Mouse (Mus musculus) forebrain, embryonic 15.5 days (tissue): ENCODE results near the gene Tmem136. TPM values are rescaled to one million over a fixed set of nuclear protein-coding genes. Genes with fewer than 3 reads are reported as not detected.

ENCODE experiments used
- ATAC-seq: fragments of 200-750 bp; cut with Nextera tagmentation; replicated peaks from 2 replicates; pipeline ENCODE4 v1.8.0; 2017; ENCODE audit warnings: mild to moderate bottlenecking, moderate TSS enrichment, moderate library complexity
- H3K27ac ChIP-seq: fragments of 300-500 bp; sonication (generic); replicated peaks from 2 replicates; pipeline ENCODE4 v1.5.1; 2015; ENCODE audit warnings: mild to moderate bottlenecking, inconsistent platforms
- H3K27me3 ChIP-seq: fragments of 300-500 bp; sonication (generic); 2 replicates; pipeline ENCODE4 v1.6.1; 2015; ENCODE audit warnings: inconsistent platforms
- H3K36me3 ChIP-seq: fragments of 300-500 bp; sonication (generic); 2 replicates; pipeline ENCODE4 v1.6.1; 2015; ENCODE audit warnings: mild to moderate bottlenecking, inconsistent platforms
- H3K4me1 ChIP-seq: fragments of 300-500 bp; sonication (generic); 2 replicates; pipeline ENCODE4 v1.6.1; 2015; ENCODE audit warnings: inconsistent platforms
- H3K4me2 ChIP-seq: fragments of 300-500 bp; sonication (generic); replicated peaks from 2 replicates; pipeline ENCODE4 v1.6.1; 2015; ENCODE audit warnings: mild to moderate bottlenecking, inconsistent platforms
- H3K4me3 ChIP-seq: fragments of 300-500 bp; sonication (generic); 2 replicates; pipeline ENCODE4 v1.5.1; 2015; ENCODE audit warnings: mild to moderate bottlenecking, inconsistent platforms
- H3K9ac ChIP-seq: fragments of 300-500 bp; sonication (generic); replicated peaks from 2 replicates; pipeline ENCODE4 v1.6.1; 2015; ENCODE audit warnings: mild to moderate bottlenecking, inconsistent platforms
- H3K9me3 ChIP-seq: fragments of 300-500 bp; sonication (generic); 2 replicates; pipeline ENCODE4 v1.6.1; 2016; ENCODE audit warnings: inconsistent platforms
- WGBS: fragments of 180-500 bp; shearing (Covaris S2); methylation state at CpG from one replicate; pipeline ENCODE4 v1.1.7; 2015; ENCODE audit warnings: mixed read lengths; 5-methylcytosine and 5-hydroxymethylcytosine counted together
- polyA plus RNA-seq: library from polyadenylated mRNA; unstranded; fragments of >200 nt; fragmentation: Nextera tagmentation; extraction: Ambion mirVana; gene quantifications from 2 replicates; pipeline ENCODE4 v1.2.1, GENCODE M21; 2015

Gene Tmem136
- 7.5 and 9.3 TPM in 2 replicates for polyA plus RNA-seq

DNA sequence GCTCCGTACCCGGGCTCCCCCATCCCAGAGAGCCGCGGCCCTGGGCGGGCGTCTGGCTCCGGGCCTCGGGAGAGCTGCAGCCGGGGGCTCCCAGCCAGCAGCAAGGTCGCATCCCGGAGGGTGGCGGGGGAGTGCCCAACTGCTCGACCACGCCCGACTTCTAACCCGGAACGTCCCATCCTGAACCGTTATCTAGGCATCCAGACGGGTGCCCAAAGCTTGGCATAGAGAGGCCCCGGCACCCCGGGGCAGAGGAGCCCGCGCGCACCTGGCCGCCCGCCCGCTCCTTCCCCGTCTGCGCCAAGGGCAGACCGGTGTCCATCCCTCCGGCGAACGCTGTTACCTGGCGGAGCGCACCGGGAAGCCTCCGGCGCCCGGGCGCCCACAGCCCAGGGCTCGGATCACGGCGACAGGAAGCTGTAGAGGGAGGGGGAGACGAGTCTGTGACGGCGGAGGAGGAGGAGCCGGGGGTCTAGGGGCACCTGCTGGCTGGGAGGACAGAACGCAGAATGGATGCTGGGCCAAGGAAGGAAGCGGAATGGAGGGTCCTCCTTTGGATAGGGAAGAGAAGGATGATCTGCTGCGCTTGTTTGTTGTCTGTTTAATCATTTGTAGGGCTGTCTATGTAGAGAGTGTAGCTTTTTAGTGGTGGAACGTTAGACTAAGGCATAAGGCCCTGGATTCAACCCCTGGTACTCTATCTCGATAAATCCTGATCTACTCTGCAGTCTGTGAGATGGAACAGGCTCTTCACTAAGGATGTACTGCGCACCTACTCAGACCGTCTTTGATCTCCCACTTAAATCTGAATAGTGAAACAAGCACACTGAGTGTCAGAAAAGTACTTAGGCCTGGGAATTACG, at the start of gene Tmem136:
Gene Tmem136, minus strand, starts transcription at position 437 of the 863 bp plus-strand sequence.
- Histone ChIP-seq H3K27me3 (no peaks in the 10 kb centered on the region), H3K9ac (peak within 1 kb of the TSS; percentile 90), H3K4me1 (peaks cover 18% of the 10 kb centered on the region), H3K9me3 (no peaks in the 10 kb centered on the region), H3K27ac (peak within 1 kb of the TSS; percentile 24), H3K4me2 (peak within 1 kb of the TSS; percentile 71), H3K36me3 (peaks cover 5% of the 10 kb centered on the region; the same call in 1 of the 2 replicates), H3K4me3 (peak within 1 kb of the TSS; percentile 62)
- peak; percentile 96 for ATAC-seq
- WGBS = 4% methylated on average over 55 of the region's 55 CpGs

GRCm38 (mm10) chr9:43155960-43156359, 39.6 kb upstream of the Tmem136 start:
- H3K36me3 ChIP-seq = no peaks in the 10 kb centered on the region
- 85% methylated on average over 6 of the region's 6 CpGs for WGBS
- no peak overlapping the region for H3K4me2 ChIP-seq
- no peak overlapping the region for H3K27ac ChIP-seq
- no peak overlapping the region for H3K4me3 ChIP-seq
- no peak for ATAC-seq
- no peaks in the 10 kb centered on the region for H3K4me1 ChIP-seq
- no peaks in the 10 kb centered on the region for H3K9me3 ChIP-seq
- H3K9ac ChIP-seq = no peak overlapping the region
- no peaks in the 10 kb centered on the region for H3K27me3 ChIP-seq

- Histone ChIP-seq H3K4me3 (no peak overlapping the region), H3K9me3 (no peaks in the 10 kb centered on the region), H3K27me3 (no peaks in the 10 kb centered on the region), H3K4me2 (no peak overlapping the region), H3K27ac (no peak overlapping the region), H3K36me3 (no peaks in the 10 kb centered on the region), H3K9ac (no peak overlapping the region), H3K4me1 (peaks cover 8% of the 10 kb centered on the region)
- ATAC-seq = no peak
- 69% methylated on average over 6 of the region's 6 CpGs for WGBS
These were observed 35.4 kb upstream of the Tmem136 start for GRCm38 (mm10) chr9:43151779-43152178.

GRCm38 (mm10) chr9:43150957-43151356, 34.6 kb upstream of the Tmem136 start:
- ATAC-seq = no peak
- H3K4me3 ChIP-seq = no peak overlapping the region
- H3K36me3 ChIP-seq = no peaks in the 10 kb centered on the region
- 72% methylated on average over 9 of the region's 9 CpGs for WGBS
- H3K27ac ChIP-seq = no peak overlapping the region
- no peak overlapping the region for H3K4me2 ChIP-seq
- no peaks in the 10 kb centered on the region for H3K27me3 ChIP-seq
- no peak overlapping the region for H3K9ac ChIP-seq
- peaks cover 8% of the 10 kb centered on the region for H3K4me1 ChIP-seq
- H3K9me3 ChIP-seq = no peaks in the 10 kb centered on the region

- no peak for ATAC-seq
- WGBS = 50% methylated on average over 10 of the region's 10 CpGs
- peak overlapping the region; percentile 20 for H3K4me2 ChIP-seq
These were observed 33.7 kb upstream of the Tmem136 start for GRCm38 (mm10) chr9:43150075-43150474.

GRCm38 (mm10) chr9:43149498-43149897, 33.1 kb upstream of the Tmem136 start:
- Histone ChIP-seq H3K4me2 (no peak overlapping the region), H3K9ac (no peak overlapping the region), H3K4me3 (no peak overlapping the region), H3K4me1 (peaks cover 8% of the 10 kb centered on the region), H3K9me3 (no peaks in the 10 kb centered on the region), H3K27me3 (no peaks in the 10 kb centered on the region), H3K27ac (no peak overlapping the region), H3K36me3 (no peaks in the 10 kb centered on the region)
- 85% methylated on average over 3 of the region's 3 CpGs for WGBS
- ATAC-seq = no peak

More at GRCm38 (mm10) chr9:43150075-43150474, 33.7 kb upstream of the Tmem136 start:
- no peak overlapping the region for H3K9ac ChIP-seq
- H3K27me3 ChIP-seq = no peaks in the 10 kb centered on the region
- H3K9me3 ChIP-seq = no peaks in the 10 kb centered on the region
- H3K27ac ChIP-seq = no peak overlapping the region
- no peaks in the 10 kb centered on the region for H3K36me3 ChIP-seq
- peaks cover 8% of the 10 kb centered on the region for H3K4me1 ChIP-seq
- no peak overlapping the region for H3K4me3 ChIP-seq

DNA sequence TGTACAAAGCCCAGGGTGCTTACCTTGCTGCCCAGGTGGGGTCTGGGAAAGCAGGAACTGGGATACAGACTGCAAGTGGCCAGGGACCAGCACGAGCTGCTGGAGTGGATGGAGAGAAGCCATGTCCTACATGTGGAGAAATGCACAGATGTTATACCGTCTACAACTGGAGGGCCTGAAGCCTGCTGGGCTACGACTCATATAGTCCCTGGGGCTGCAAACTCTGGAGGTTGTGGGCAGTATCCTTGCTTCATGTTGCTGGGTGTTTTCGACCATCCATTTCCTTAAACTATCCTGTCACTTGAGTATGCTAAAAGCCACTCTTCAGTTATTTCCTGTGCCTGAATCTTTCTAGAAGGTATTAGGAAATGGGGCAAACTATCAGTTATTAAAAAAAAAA, 28.8 kb upstream of the Tmem136 start:
- 90% methylated on average over 4 of the region's 4 CpGs for WGBS
- ATAC-seq = no peak

GRCm38 (mm10) chr9:43144206-43144810, 27.9 kb upstream of the Tmem136 start:
- Histone ChIP-seq H3K36me3 (no peaks in the 10 kb centered on the region), H3K4me1 (no peaks in the 10 kb centered on the region), H3K9me3 (no peaks in the 10 kb centered on the region), H3K27ac (no peak overlapping the region), H3K27me3 (no peaks in the 10 kb centered on the region), H3K9ac (no peak overlapping the region), H3K4me2 (no peak overlapping the region), H3K4me3 (no peak overlapping the region)
- ATAC-seq = no peak
- 70% methylated on average over 12 of the region's 12 CpGs for WGBS

More for the DNA sequence above, 28.8 kb upstream of the Tmem136 start:
- Histone ChIP-seq H3K9ac (no peak overlapping the region), H3K4me2 (no peak overlapping the region), H3K27ac (no peak overlapping the region), H3K27me3 (no peaks in the 10 kb centered on the region), H3K36me3 (no peaks in the 10 kb centered on the region), H3K4me1 (peaks cover 4% of the 10 kb centered on the region), H3K4me3 (no peak overlapping the region), H3K9me3 (no peaks in the 10 kb centered on the region)

- ATAC-seq = no peak
- H3K4me2 ChIP-seq = no peak overlapping the region
- no peak overlapping the region for H3K27ac ChIP-seq
- H3K9me3 ChIP-seq = no peaks in the 10 kb centered on the region
- 3% methylated on average over 4 of the region's 4 CpGs for WGBS
- H3K4me1 ChIP-seq = no peaks in the 10 kb centered on the region
- no peak overlapping the region for H3K9ac ChIP-seq
- H3K4me3 ChIP-seq = no peak overlapping the region
- H3K27me3 ChIP-seq = no peaks in the 10 kb centered on the region
- no peaks in the 10 kb centered on the region for H3K36me3 ChIP-seq
These were observed 25.5 kb upstream of the Tmem136 start for GRCm38 (mm10) chr9:43141839-43142238.

- Histone ChIP-seq H3K9ac (no peak overlapping the region), H3K4me1 (no peaks in the 10 kb centered on the region), H3K27me3 (no peaks in the 10 kb centered on the region), H3K9me3 (no peaks in the 10 kb centered on the region), H3K4me2 (no peak overlapping the region), H3K4me3 (no peak overlapping the region), H3K27ac (no peak overlapping the region), H3K36me3 (no peaks in the 10 kb centered on the region)
- ATAC-seq = no peak
- 81% methylated on average over 3 of the region's 3 CpGs for WGBS
These were observed 17.2 kb upstream of the Tmem136 start for GRCm38 (mm10) chr9:43133525-43133924.

- no peaks in the 10 kb centered on the region for H3K9me3 ChIP-seq
- H3K27me3 ChIP-seq = no peaks in the 10 kb centered on the region
- H3K27ac ChIP-seq = no peak overlapping the region
- no peak overlapping the region for H3K4me3 ChIP-seq
- no peak overlapping the region for H3K4me2 ChIP-seq
- ATAC-seq = no peak
- H3K9ac ChIP-seq = no peak overlapping the region
- no peaks in the 10 kb centered on the region for H3K36me3 ChIP-seq
- WGBS = 38% methylated on average over 4 of the region's 4 CpGs
- H3K4me1 ChIP-seq = no peaks in the 10 kb centered on the region
These were observed 16.0 kb upstream of the Tmem136 start for GRCm38 (mm10) chr9:43132380-43132779.

GRCm38 (mm10) chr9:43131940-43132339, 15.6 kb upstream of the Tmem136 start:
- no peak for ATAC-seq
- Histone ChIP-seq H3K36me3 (no peaks in the 10 kb centered on the region), H3K27ac (no peak overlapping the region), H3K27me3 (no peaks in the 10 kb centered on the region), H3K4me1 (no peaks in the 10 kb centered on the region), H3K4me2 (no peak overlapping the region), H3K4me3 (no peak overlapping the region), H3K9me3 (no peaks in the 10 kb centered on the region), H3K9ac (no peak overlapping the region)
- 71% methylated on average over 5 of the region's 5 CpGs for WGBS
